Mouse (Mus musculus) A20 (cell line): ENCODE data around the gene DXBay18.
A peak's percentile ranks its signal among the peaks of the same experiment; 100 is the strongest.
"Not testable (repeated sequence)": the region's sequence is repeated elsewhere in the genome, so short reads cannot be mapped to it uniquely, and the experiment has no call there.

Source experiments
- DNase-seq: peaks from one replicate; pipeline ENCODE4 v3.0.0-alpha.2; 2011; ENCODE audit warnings: low read depth, low spot score

The DXBay18 gene

DNA sequence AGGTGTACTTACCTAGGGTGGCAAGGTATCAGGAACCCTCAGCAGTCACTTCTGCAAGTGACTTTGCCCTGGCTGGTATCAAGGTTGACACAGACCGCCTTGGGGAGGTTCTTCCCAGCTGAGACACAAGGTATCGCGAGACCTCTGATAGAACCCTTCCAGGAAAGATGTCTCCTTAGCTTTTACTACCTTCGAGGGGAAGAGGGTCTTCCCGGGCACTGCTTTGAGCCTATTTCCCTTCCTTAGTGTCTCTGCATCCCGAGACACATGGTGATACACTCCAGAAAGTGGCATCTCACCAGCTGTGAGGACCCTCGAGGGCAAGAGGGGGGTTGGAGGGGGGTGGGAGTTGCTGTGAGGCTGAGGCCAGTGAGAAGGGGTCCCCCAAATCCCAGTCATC is at the start of gene DXBay18:
DXBay18 (minus strand) TSS at position 101 of the 400 bp plus-strand sequence.
- not testable (repeated sequence) for DNase-seq

DNA sequence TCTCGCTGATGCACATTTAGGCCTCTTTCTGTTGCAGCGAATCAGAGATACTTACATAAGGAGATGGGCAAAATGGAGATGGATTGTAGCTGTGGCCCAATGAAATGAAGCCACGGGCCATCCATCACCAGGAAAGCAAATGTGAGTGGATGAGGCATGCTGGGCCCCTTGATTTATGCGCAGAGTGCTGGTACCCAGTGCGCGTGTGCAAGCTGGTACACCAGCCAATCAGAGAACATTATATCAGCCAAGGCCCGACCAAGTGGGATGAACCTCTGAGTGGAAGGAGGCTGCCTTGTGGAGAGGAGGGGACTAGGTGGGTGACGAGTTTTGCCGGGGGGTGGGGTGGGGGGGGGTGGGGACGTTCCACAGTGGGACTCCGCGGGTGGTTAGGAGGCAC is 42.7 kb upstream of the DXBay18 start, which contains the start of gene Xlr3b:
Xlr3b (plus strand) TSS at position 274 of the 400 bp plus-strand sequence.
- DNase-seq = not testable (repeated sequence)

DNA sequence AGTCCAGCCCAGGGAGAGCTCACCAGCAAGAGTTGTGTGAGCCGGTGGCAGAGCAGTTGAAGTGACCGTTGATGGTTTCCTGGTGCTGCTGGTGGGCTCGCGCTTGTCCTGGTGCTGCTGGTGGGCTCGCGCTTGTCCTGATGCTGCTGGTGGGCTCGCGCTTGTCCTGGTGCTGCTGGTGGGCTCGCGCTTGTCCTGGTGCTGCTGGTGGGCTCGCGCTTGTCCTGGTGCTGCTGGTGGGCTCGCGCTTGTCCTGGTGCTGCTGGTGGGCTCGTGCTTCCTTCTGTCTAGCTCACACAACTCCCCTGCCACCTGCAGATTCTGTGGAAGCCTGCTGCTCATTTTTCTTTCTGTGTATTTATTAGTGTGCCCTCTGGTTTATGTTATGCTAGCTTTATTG is 27.6 kb upstream of the DXBay18 start, which contains the start of gene Spin2d:
Spin2d (minus strand) TSS at position 101 of the 400 bp plus-strand sequence.
- not testable (repeated sequence) for DNase-seq

GRCm38 (mm10) chrX:73148496-73148895 is 754 bp downstream of the DXBay18 start, which contains the start of gene Xlr5b:
TSS of gene Xlr5b (plus strand) at chrX:73148796.
- not testable (repeated sequence) for DNase-seq

DNA sequence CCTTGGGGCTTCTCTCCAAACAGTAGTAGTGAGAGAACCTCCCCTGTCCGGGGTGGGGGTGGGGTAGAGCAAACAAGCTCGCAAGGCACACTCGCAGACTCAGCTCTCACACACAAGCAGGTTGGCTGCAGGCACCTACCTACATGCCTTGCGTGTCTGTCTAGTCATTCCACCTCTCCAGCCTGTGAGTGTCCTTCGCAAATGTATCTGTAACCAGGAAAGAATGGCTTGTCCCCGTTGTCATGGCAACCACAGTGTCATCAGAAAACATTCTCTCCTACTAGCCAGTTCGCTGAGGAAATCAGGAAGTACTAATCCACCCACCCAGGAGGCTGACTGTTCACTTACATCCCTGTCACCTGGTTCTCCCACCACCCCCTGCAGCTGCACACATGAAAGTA is 6.0 kb downstream of the DXBay18 start:
- not testable (repeated sequence) for DNase-seq

- DNase-seq = not testable (repeated sequence)
Measured at GRCm38 (mm10) chrX:73122859-73123829, 26.1 kb downstream of the DXBay18 start.

- not testable (repeated sequence) for DNase-seq
Measured at GRCm38 (mm10) chrX:73116747-73117146, 32.5 kb downstream of the DXBay18 start, which contains the start of gene Gm14685. TSS of gene Gm14685 (plus strand) at chrX:73117047.

GRCm38 (mm10) chrX:73096941-73097508 is 52.2 kb downstream of the DXBay18 start, which contains the start of gene Xlr3a:
TSS of gene Xlr3a (minus strand) at chrX:73097095.
- DNase-seq = peak; percentile 90
